Mouse (Mus musculus) layer of hippocampus, postnatal 10 days (tissue): Measurements from ENCODE around the gene Cd48. TPM values are rescaled to one million over a fixed set of nuclear protein-coding genes. Genes with fewer than 3 reads are reported as not detected.
A peak's percentile ranks its signal among the peaks of the same experiment; 100 is the strongest.
"Not testable (repeated sequence)": the region's sequence is repeated elsewhere in the genome, so short reads cannot be mapped to it uniquely, and the experiment has no call there.

ENCODE experiments used
- DNase-seq, 2 experiments: peaks; one replicate each; pipeline ENCODE4 v3.0.0; 2021; ENCODE audit warnings: low spot score in 2 of 2
- microRNA-seq, 2 experiments: library from miRNA; unstranded; fragments of <30 nt; microRNA quantifications; one replicate each; pipeline ENCODE4 v1.2.0; 2021
- total RNA-seq, 2 experiments: library from RNA; stranded (reverse); gene quantifications; 2 replicates each; pipeline ENCODE4 v1.2.3; 2021

The Cd48 gene
- total RNA-seq, 2 experiments from 2014 or later, result 0.30 to 0.38 TPM

GRCm38 (mm10) chr1:171693918-171694317, 12.1 kb downstream of the Cd48 start:
- DNase-seq, result no peak

DNA sequence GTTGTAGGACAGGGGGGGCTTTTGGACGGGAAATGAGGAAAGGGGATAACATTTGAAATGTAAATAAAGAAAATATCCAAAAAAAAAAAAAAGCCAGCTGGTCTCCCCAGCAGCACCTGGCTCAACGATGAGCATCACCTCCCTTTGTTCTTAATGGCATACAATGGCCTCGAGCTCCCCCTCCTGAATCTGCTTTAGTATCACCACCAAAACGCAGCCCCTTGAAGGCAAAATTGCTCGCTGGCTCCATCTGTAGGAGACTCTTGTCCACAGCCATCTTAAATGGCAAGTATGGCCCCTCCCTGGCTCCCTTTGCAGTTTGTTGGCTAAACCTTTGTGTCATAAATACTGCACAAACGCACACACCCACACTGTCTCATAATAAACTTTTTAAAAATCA, 17.2 kb downstream of the Cd48 start:
- peak; percentile 38 to 48 for DNase-seq

- DNase-seq, result not testable (repeated sequence)
These were observed 31.9 kb downstream of the Cd48 start for GRCm38 (mm10) chr1:171713736-171714135.

DNA sequence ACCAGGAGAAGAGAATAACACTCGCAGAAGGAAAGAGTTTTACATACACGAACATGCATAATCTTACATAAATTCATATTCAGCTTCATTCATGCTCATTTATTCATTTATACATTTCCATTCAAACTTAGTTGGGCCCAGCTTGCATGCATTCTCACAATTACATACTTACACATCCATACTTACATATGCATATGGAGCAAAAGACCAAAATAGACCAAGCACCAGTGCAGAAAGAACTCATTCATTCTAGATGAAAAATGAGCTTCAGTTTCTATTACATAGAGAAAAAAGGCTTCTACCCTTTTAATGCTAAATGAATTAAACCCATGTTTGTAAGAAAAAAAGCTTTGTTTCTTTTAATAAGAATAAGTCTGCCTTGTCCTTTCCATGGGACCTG, 33.6 kb downstream of the Cd48 start:
- DNase-seq, result no peak

GRCm38 (mm10) chr1:171716232-171716631, 34.4 kb downstream of the Cd48 start:
- DNase-seq, result no peak

DNA sequence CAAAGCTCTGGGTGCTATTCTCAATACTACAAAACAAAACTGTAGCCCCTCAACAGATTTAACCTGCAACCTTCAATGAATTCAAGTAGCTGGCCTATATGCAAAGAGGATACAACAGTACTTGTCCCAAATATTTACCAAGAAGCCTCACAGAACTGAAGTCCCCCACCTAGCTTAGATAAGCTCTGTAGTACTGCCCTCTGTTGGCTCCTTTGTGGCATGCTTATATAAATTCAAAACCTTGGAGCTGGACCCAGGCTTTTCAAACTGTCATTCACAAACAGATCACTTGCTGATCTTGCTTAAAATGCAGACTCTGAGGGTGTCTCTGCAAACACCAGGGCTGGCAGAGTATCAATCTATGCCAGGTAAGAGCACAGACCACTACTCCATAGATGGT, 49.4 kb downstream of the Cd48 start:
- DNase-seq, result no peak

DNA sequence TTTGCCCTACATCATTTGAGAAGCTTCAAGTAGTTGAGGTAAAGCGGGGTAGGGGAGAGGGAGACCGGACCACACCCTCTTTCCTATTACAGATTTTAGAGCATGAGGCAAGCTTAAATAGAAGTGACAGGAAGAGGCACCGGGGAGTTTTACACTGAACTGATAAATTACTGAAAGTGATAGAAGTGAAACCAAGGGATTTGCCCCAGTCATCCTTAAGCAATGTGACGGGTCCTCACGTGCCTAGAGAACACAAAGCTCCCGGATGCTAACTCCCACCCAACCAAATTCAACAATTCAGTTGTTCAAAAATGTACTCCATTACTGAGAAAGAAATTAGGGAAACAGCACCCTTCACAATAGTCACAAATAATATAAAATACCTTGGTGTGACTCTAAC, 53.1 kb downstream of the Cd48 start:
- DNase-seq, result no peak

- DNase-seq, result no peak
These were observed 66.5 kb downstream of the Cd48 start for GRCm38 (mm10) chr1:171748127-171748969.

Small RNA genes lying within 50 kb of the gene (microRNA-seq; reads per million reads assigned to microRNA genes)
- 0 reads per million in 2 experiments for gene Mir7683

Other genes starting within 250 kb of the Cd48 start
- 1 to 10 TPM; 5.5 to 7.8 TPM for gene F11r, start 244.5 kb upstream of the Cd48 start, total RNA-seq
- 1 to 10 TPM; 8.5 to 9.0 TPM for gene Alyref2, start 178.5 kb upstream of the Cd48 start, total RNA-seq
- gene Itln1, start 146.7 kb upstream of the Cd48 start, total RNA-seq, result not detected
- not detected for gene Cd244a, start 122.8 kb upstream of the Cd48 start, total RNA-seq
- under 1 TPM in 1 of 2 experiments, not detected in 1; 0.30 TPM for gene Ly9, start 74.6 kb upstream of the Cd48 start, total RNA-seq
- gene Slamf7, start 29.0 kb upstream of the Cd48 start, total RNA-seq, result not detected
- gene Slamf1, start 85.1 kb downstream of the Cd48 start, total RNA-seq, result under 1 TPM; 0.21 to 0.22 TPM
- gene Cd84, start 157.7 kb downstream of the Cd48 start, total RNA-seq, result 1 to 10 TPM; 1.8 to 2.0 TPM
- gene Gm10521, start 213.7 kb downstream of the Cd48 start, total RNA-seq, result under 1 TPM; 0.16 to 0.18 TPM
- gene Slamf6, start 235.5 kb downstream of the Cd48 start, total RNA-seq, result under 1 TPM in 1 of 2 experiments, not detected in 1; 0.27 TPM